Mouse (Mus musculus) urinary bladder, postnatal 25 days (tissue): ENCODE results near the gene Chd3.
"Not testable (repeated sequence)": the region's sequence is repeated elsewhere in the genome, so short reads cannot be mapped to it uniquely, and the experiment has no call there.

Source experiments
- DNase-seq: peaks from one replicate; pipeline ENCODE4 v3.0.0; 2022; ENCODE audit warnings: low spot score

Chd3 gene

DNA sequence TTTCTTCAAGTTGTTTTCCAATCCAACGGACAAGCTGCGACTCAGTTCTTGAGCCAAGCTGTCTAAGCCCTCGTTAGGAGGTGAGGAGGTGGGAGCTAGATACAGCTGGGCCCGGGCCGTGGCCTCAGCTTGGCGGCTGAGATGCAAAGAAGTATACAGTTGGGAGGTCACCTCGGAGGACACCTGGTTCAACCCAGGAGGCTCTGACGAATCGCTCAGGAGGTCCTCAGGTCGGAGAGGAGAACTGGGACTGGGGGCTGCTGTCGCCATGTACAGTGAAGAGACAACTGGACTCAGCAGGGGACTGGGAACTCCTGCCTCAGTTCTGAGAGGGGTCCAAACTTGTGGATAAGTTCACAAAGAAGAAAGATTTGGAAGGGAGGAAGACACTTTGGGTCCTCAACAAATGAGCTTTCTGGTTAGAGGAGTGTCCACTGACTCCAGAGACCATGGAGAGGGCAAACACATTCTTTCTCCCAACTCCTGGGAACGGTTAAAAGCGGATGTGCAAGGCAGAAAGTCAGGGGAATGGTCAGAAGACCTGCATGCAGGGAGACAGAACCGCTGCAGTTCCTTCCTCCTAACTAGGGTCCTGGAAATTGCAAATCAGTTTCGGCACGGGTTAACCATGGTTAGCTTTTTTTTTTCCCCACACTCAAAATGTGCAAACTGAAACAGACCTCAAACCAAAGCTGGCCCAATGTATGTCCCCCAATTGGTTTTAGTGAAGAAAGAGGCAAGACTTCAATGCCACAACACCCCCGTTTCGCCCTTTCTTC lies 46.3 kb downstream of the Chd3 start:
- no peak for DNase-seq

DNA sequence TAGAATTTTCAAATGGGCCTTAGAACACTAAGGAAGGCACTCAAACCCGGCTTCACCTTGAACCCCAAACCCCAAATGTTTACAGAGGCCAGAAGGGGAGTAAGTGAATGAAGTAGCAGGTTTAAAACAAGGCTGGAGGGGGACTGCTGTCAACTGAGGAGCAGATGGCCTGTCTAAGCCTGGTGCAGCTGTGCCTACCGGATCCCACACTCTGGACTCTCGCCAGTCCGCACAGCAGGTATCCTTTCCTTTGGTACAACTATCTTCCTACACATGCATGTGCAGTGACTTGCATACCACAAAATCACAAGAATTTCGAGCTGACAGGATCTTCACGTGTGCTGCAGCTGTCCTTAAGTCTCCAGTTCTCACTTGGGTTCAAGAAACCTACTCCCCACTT lies 47.2 kb downstream of the Chd3 start:
- no peak for DNase-seq

DNA sequence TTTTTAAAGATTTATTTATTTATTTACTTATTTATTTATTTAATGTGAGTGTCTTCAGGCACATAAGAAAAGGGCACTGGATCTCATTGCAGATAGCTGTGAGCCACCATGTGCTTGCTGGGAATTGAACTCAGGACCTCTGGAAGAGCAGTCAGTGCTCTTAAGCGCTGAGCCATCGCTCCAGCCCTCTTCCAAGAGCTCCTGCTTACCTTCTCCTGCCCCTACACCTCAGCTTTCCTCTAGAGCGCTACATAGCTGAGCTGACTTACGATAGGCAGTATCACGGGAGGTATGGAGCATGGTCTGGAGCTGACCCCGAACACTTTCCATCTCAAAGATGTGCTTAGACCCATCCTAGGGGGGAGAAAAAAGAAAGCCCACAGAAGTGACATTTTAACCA lies 47.6 kb downstream of the Chd3 start:
- DNase-seq: no peak

DNA sequence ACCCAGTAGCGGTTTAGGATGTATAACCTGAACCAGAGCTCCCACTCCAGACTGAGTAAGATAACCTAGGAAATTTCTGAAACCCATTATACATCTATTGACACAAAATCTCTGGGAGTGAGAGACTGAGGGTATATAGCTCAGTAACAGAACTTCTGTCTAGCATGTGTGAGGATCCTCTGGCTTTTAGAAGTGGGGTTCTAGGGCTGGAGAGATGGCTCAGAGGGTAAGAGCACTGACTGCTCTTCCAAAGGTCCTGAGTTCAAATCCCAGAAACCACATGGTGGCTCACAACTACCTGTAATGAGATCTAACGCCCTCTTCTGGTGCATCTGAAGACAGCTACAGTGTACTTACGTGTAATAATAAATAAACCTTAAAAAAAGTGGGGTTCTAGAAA lies 51.2 kb downstream of the Chd3 start:
- not testable (repeated sequence) for DNase-seq

DNA sequence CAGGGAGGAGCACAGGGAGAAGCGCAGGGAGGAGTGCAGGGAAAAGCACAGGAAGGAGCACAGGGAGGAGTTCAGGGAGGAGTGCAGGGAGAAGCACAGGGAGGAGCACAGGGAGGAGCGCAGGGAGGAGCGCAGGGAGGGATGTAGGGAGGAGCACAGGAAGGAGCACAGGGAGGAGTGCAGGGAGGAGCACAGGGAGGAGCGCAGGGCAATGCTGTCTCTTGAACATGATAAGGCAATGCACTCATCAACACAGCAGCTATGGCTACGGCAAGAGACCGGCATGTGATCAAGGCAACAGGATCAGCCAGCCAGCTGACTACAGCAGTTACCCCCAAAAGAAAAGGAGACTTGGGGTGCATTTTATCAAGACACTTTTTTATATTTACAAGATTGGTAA lies 52.8 kb downstream of the Chd3 start:
- DNase-seq: no peak

DNA sequence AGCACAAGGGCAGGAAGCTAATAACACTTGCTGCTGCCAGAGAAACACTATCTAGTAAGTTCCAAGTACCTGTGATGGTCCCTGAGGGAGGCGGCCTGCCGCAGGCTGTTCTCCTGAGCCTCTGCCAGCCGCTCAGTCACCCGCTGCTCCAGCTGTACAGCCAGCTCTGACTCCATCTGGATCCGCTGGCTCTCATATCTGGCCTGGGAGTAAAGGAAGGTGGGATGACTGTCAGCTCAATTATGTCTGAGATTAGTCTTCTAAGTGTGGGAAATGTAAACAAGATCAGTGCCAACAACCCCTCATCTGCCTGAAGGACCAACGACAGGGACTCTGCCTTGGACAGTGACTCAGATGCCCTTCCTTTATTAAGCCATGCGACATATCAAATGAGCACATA lies 57.9 kb downstream of the Chd3 start:
- no peak for DNase-seq

DNA sequence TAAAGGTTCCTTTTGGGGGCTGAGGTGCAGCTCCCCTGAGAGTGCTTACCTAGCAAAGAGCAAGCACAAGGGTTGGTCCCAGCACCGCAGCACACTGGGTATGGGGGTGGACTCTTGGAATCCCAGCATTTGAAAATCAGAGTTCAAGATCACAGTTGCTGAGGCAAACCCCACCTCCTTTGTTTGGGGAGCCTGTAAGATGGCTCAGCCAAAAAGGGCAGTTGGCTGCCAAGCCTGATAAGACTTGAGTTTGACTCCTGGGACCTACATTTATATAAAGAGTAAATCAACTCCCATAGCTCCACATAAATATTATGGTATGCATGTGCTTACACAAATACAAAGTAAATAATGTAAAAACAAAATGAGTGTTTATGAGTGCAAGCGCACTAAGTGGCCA lies 63.2 kb downstream of the Chd3 start:
- no peak for DNase-seq

DNA sequence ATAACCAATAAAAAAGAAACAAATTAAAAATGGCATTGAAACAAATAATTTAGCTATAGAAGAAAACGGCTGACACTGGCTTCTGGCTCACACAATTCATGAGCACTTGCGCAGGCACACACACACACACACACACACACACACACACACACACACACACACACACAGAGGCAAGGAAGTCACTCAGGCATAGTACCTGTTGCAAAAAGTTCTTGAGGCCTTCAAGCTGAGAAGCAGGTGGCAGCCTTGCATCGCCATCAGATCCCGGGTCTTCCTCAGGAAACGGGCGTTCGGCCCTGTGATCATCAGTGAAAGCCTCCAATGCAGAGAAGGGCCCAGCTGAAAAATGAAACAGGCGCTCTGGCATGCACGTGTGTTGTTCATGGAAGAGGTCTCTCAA lies 63.9 kb downstream of the Chd3 start:
- no peak for DNase-seq

DNA sequence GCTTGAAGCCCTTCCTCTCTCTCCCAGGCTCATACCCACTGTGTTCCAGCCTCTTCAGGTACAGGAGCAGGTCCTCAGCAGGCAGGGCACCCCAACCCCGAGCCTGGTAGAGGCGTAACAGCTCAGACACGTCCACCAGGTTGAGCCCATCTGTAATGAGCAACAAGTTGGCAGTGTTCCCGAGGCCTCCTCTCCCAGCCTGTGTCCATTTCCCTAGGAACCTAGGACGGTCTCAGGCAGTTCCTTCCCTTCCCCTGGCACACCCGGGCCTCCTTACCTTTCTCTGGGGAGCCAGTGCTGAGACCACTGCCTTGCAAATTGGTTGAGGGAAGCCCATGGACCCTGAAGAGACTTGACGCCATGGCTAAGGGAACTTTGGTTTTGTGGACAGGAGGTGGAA lies 66.4 kb downstream of the Chd3 start:
- no peak for DNase-seq

DNA sequence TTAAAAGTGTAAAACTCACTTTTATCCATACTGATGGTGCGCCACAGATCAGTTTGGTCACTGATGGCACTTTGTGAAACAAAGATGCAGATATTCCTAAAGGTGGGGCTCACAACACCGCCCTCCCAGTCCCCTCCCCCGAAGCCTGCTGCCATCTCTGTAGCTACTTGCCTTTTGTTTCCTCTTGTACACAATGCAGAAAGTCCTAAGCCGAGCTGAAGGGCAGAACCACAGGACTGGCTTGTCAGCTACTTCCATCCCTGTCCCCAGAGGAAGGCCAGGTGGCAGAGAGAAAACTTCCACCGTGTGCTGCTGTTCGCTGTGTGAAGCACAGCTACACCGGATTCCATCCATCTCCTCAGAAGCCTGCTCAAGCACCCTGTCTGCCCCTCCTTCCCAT lies 71.0 kb downstream of the Chd3 start:
- no peak for DNase-seq

DNA sequence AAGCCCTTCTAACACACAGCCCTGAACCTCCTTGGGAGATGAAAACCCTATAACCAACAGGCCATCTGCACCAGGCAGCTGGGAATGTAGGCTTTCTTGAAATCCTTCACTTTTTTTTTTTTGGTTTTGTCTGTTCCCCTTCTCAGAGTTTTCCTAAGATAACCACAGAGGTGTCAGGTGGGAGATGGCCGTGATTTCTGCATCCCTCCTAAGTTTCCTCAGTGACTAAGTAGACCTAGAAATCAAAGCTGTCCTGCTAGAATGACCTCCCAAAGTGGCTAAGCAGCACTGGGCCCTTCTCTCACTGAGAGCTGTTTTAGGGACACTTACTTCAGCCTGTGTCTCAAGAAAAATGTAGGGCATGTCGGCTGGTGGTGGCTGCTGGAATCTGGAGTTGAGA lies 71.4 kb downstream of the Chd3 start:
- DNase-seq: no peak

DNA sequence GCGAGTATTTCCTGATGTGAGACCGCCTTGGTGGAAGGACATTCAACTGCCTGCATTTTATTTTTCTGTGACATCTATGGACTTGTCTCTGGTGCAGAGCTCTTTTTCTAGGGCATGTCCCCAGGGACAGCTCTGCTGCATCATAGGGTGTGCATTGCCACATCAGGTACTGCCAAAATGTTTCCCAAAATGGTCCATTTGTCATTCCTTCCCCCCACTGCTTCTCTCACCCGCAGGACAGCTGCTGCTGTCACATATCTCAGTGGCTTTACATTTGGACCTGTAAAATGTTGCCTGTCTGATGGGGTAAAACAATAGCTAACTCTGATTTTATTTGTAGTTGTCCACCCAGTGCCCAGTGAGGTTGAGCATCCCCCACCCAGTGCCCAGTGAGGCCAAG lies 73.9 kb downstream of the Chd3 start:
- no peak for DNase-seq
